Mouse (Mus musculus) cortical plate, adult 2 months (tissue): Measurements from ENCODE around the gene Atp1b2.

Source experiments
- CTCF ChIP-seq: fragments of 200-500 bp; IDR thresholded peaks from 2 replicates; pipeline ENCODE4 v1.5.1; 2011; ENCODE audit warnings: mild to moderate bottlenecking, control low read depth, low read length; ENCODE audit not compliant: insufficient read depth; ENCODE audit errors: extremely low read depth
- POLR2A ChIP-seq: fragments of 200-500 bp; IDR thresholded peaks from 2 replicates; pipeline ENCODE4 v1.6.1; 2011; ENCODE audit warnings: mild to moderate bottlenecking, low read length, control low read depth; ENCODE audit not compliant: insufficient read depth; ENCODE audit errors: extremely low read depth

GRCm38 (mm10) chr11:69653399-69653798 is 47.7 kb upstream of the Atp1b2 start:
- no peak for TF ChIP-seq CTCF
- no peak for TF ChIP-seq POLR2A
